Mouse (Mus musculus) B cell, adult (primary cell): ENCODE measurements around the gene Olfr56. TPM values are rescaled to one million over a fixed set of nuclear protein-coding genes. Genes with fewer than 3 reads are reported as not detected.

Experiments
- total RNA-seq: library from RNA; stranded (reverse); gene quantifications from 4 replicates; pipeline ENCODE4 v1.2.4, GENCODE M21; 2023; ENCODE audit not compliant: inconsistent age

Olfr56 gene
- total RNA-seq: 0.35 to 0.63 TPM (median 0.47 TPM) in 4 replicates

GRCm38 (mm10) chr11:48978240-48978939 lies at the start of gene Olfr56:
Gene Olfr56 (plus strand): TSS chr11:48978889.

DNA sequence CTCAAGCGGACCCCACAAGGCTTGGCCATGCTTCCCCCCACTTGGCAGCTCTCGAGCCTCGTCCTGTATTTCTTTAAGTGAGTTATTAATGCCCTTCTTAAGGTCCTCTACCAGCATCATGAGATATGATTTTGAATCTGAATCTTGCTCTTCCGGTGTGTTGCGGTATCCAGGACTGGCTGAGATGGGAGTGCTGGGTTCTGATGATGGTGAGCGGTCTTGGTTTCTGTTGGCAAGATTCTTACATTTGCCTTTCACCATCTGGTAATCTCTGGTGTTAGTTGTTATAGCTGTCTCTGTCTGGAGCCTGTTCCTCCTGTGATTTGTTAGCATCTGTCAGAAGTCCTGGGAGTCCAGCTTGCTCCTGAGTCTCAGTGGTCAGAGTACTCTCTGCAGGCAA lies 32.6 kb upstream of the Olfr56 start, which contains the start of gene Psme2b:
TSS of gene Psme2b (minus strand) at position 101 of the 400 bp plus-strand sequence.

DNA sequence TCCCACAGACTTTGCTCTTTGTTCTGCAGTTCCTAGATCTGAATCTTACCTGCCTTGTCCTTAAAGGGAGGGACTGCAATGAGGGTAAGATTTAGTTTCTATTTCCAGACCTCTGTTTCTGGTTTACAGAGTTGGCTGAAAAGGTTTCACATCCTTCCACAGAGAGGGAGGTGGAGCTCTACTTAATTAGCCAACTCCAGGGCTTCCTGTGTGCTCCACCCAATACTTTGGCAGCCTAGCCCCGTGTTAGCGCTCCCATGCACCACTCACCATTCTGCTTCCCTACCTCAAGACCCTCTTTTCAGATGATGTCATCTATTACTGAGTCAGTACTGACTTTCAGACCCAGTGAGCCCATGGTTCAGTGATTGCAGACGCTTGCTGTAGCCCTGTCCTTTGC lies 562 bp downstream of the Olfr56 start, which contains the start of gene 9930111J21Rik1:
TSS of gene 9930111J21Rik1 (minus strand) at position 148 of the 400 bp plus-strand sequence.

DNA sequence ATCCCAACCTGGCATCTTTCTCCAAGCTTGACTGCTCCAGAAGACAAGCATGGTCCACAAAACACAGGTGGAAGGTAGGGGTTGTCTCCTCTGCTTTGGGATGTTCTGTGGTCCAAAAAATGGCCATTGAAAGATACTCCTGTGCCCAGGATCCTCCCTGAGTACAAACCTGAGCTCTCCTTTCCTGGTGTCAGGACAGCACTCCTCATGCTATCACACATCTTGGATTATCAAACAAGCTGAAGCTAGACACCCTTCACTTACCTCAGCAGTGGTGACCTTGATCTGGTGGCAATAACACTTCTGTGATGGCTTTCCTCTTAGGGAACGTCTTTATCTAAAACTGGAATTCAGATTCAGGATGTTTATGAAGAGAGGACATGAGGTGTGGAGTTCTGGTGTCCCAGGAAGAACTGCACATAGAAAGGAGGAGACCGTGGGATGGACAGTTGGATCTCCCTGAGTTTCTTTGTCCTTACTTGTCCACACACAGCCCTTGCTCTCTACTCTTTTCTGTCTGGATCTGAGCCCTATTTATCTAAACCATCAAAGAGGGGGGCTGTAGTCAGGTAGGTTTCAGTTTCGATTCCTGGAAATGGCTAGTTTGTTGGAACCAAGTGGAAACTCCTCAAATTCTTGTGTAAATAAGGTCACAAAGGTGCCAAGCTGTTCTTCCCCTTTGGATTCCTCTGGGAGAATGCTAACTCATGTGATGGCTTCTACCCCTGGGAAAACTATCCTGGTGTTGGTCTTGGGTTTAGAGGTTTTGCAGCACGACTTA lies 13.2 kb downstream of the Olfr56 start, which contains the start of gene Gm12185:
TSS of gene Gm12185 (minus strand) at position 487 of the 781 bp plus-strand sequence.

DNA sequence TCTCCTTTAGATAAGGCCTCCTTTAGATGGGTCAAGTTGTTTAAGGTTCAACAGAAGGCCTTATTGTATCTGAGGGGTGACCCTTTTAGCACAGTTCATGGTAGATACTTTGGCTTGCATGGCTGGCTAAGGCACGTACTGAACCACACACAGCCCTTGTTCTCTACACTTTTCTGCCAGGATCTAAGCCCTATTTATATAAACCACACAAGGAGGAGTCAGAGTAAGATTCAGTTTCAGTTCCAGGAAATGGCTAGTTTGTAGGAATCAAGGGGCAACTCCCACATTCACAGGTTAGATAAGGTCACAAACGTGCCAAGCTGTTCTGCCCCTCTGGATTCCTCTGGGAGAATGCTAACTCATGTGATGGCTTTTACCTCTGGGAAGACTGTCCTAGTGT lies 15.3 kb downstream of the Olfr56 start, which contains the start of gene Tgtp1:
TSS of gene Tgtp1 (minus strand) at position 155 of the 400 bp plus-strand sequence.

GRCm38 (mm10) chr11:49051093-49051891 lies 72.6 kb downstream of the Olfr56 start, which contains the start of gene 9930111J21Rik2:
Gene 9930111J21Rik2 (minus strand): TSS chr11:49051242.

DNA sequence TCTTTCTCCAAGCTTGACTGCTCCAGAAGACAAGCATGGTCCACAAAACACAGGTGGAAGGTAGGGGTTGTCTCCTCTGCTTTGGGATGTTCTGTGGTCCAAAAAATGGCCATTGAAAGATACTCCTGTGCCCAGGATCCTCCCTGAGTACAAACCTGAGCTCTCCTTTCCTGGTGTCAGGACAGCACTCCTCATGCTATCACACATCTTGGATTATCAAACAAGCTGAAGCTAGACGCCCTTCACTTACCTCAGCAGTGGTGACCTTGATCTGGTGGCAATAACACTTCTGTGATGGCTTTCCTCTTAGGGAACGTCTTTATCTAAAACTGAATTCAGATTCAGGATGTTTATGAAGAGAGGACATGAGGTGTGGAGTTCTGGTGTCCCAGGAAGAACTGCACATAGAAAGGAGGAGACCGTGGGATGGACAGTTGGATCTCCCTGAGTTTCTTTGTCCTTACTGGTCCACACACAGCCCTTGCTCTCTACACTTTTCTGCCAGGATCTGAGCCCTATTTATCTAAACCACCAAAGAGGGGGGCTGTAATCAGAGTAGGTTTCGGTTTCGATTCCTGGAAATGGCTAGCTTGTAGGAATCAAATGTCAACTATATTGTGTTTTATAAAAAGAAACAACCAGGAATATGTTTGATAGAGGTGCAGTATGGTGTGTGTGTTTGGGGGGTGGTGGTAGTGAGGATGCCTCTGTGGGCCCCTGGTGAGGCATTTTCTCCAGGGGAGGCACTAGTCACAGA lies 85.2 kb downstream of the Olfr56 start, which contains the start of gene Tgtp2:
TSS of gene Tgtp2 (minus strand) at position 494 of the 757 bp plus-strand sequence.

GRCm38 (mm10) chr11:49076001-49076757 lies 97.5 kb downstream of the Olfr56 start, which contains the start of gene Ifi47:
Gene Ifi47 (plus strand): TSS chr11:49076587.

GRCm38 (mm10) chr11:49114774-49115173 lies 136.1 kb downstream of the Olfr56 start, which contains the start of gene Olfr1396:
Gene Olfr1396 (minus strand): TSS chr11:49114874.

DNA sequence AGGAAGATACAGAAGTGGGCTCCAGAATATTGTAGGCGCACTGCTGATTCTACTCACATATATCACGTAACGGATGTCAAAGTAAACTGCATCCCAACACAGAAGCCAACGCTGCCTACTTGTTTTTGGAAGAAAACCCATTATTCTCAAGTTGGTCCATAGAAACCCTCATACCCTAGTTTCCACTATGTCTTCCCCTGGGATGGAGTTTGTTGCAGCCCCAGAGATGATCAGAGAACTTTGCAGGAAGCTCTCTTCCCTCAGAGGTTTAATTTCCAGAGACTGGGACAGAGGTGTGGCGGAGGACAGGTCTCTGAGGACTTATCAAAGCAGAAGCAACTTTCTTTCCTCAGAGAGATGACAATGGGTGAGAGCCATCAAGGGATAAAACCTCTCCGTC lies 163.3 kb downstream of the Olfr56 start, which contains the start of gene Olfr1395:
TSS of gene Olfr1395 (plus strand) at position 301 of the 400 bp plus-strand sequence.

DNA sequence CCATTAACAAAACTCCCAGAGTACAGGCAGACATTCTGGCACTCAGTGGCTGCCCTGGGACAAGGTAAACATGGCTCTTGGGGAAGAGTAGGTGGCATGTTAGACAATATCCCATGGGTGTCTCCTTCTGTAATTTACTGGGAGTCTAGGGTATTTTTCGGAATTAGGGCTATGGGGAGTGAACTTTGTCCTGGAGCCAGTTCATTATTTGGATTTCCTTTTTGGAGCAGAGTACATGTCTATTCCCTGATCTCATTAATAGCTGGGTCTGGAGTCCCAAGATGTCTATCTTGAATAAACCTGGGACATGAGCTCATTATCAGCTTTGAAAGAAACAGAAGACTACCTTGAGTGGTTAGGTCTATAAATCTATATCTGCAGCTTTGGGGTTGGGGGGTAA lies 175.4 kb downstream of the Olfr56 start, which contains the start of gene Olfr1394:
TSS of gene Olfr1394 (plus strand) at position 301 of the 400 bp plus-strand sequence.

Other genes starting within 250 kb of the Olfr56 start
- gene Rack1, start 178.6 kb upstream of the Olfr56 start, total RNA-seq: 1,496 to 1,621 TPM (median 1,552 TPM) in 4 replicates
- gene Trim41, start 161.5 kb upstream of the Olfr56 start, total RNA-seq: 54.3 to 70.1 TPM (median 66.1 TPM) in 4 replicates
- gene Trim7, start 152.7 kb upstream of the Olfr56 start, total RNA-seq: 150 to 194 TPM (median 166 TPM) in 4 replicates
- gene Gm12184, start 152.2 kb upstream of the Olfr56 start, total RNA-seq: 1.1 to 1.7 TPM (median 1.3 TPM) in 4 replicates
- gene Irgm1, start 107.2 kb upstream of the Olfr56 start, total RNA-seq: 38.4 to 53.1 TPM (median 43.4 TPM) in 4 replicates
- gene Gm5431, start 76.7 kb upstream of the Olfr56 start, total RNA-seq: 8.8 to 14.4 TPM (median 10.4 TPM) in 4 replicates
- gene Psme2b, start 32.7 kb upstream of the Olfr56 start, total RNA-seq: 44.1 to 57.9 TPM (median 54.0 TPM) in 4 replicates
- gene 9930111J21Rik1, start 509 bp downstream of the Olfr56 start, total RNA-seq: 87.0 to 97.7 TPM (median 90.3 TPM) in 4 replicates
- 1.3 to 2.0 TPM (median 1.8 TPM) in 4 replicates for gene Gm12185, start 13.3 kb downstream of the Olfr56 start, total RNA-seq
- gene Tgtp1, start 15.3 kb downstream of the Olfr56 start, total RNA-seq: 0.30 to 1.1 TPM (median 0.63 TPM) in 3 of 4 replicates, not detected in the other
- 102 to 129 TPM (median 125 TPM) in 4 replicates for gene 9930111J21Rik2, start 72.4 kb downstream of the Olfr56 start, total RNA-seq
- gene Tgtp2, start 85.3 kb downstream of the Olfr56 start, total RNA-seq: 2.7 to 6.9 TPM (median 4.7 TPM) in 4 replicates
- 34.5 to 48.6 TPM (median 39.6 TPM) in 4 replicates for gene Ifi47, start 97.7 kb downstream of the Olfr56 start, total RNA-seq
- not detected in 4 replicates for gene Olfr1396, start 136.0 kb downstream of the Olfr56 start, total RNA-seq
- gene Olfr1395, start 163.4 kb downstream of the Olfr56 start, total RNA-seq: not detected in 4 replicates
- gene Olfr1394, start 175.5 kb downstream of the Olfr56 start, total RNA-seq: not detected in 4 replicates
- not detected in 4 replicates for gene Btnl9, start 208.3 kb downstream of the Olfr56 start, total RNA-seq
- gene Zfp62, start 224.4 kb downstream of the Olfr56 start, total RNA-seq: 121 to 156 TPM (median 142 TPM) in 4 replicates